Mouse (Mus musculus) forebrain, postnatal 0 days (tissue): Measurements from ENCODE around the gene Rufy3. TPM values are rescaled to one million over a fixed set of nuclear protein-coding genes. Genes with fewer than 3 reads are reported as not detected.
"Not testable (repeated sequence)": the region's sequence is repeated elsewhere in the genome, so short reads cannot be mapped to it uniquely, and the experiment has no call there.

Source experiments
- ATAC-seq: fragments of 200-750 bp; cut with Nextera tagmentation; 2 replicates; pipeline ENCODE4 v1.8.0; 2017; ENCODE audit warnings: mild to moderate bottlenecking, moderate library complexity
- DNase-seq: peaks from one replicate; pipeline ENCODE4 v3.0.0-alpha.2; 2015
- H3K27ac ChIP-seq: fragments of 300-500 bp; sonication (generic); 2 replicates; pipeline ENCODE4 v1.5.1; 2014; ENCODE audit warnings: low read depth, mild to moderate bottlenecking, antibody characterized with exemption, low read length, moderate library complexity, mixed read lengths
- H3K27me3 ChIP-seq: fragments of 300-500 bp; sonication (generic); 2 replicates; pipeline ENCODE4 v1.6.1; 2014; ENCODE audit warnings: mild to moderate bottlenecking, low read length, mixed read lengths; ENCODE audit not compliant: insufficient read depth
- H3K36me3 ChIP-seq: fragments of 300-500 bp; sonication (generic); 2 replicates; pipeline ENCODE4 v1.6.1; 2014; ENCODE audit warnings: mild to moderate bottlenecking, moderate library complexity; ENCODE audit not compliant: insufficient read depth
- H3K4me1 ChIP-seq: fragments of 300-500 bp; sonication (generic); 2 replicates; pipeline ENCODE4 v1.6.1; 2014; ENCODE audit warnings: antibody characterized with exemption; ENCODE audit not compliant: insufficient read depth
- H3K4me2 ChIP-seq: fragments of 300-500 bp; sonication (generic); 2 replicates; pipeline ENCODE4 v1.6.1; 2014; ENCODE audit warnings: low read depth, mild to moderate bottlenecking, moderate library complexity
- H3K4me3 ChIP-seq: fragments of 300-500 bp; sonication (generic); 2 replicates; pipeline ENCODE4 v1.5.1; 2014; ENCODE audit warnings: low read depth, low read length, mixed read lengths
- H3K9ac ChIP-seq: fragments of 300-500 bp; sonication (generic); 2 replicates; pipeline ENCODE4 v1.6.1; 2014; ENCODE audit warnings: mild to moderate bottlenecking
- H3K9me3 ChIP-seq: fragments of 300-500 bp; sonication (generic); 2 replicates; pipeline ENCODE4 v1.6.1; 2016; ENCODE audit warnings: low read length
- CTCF ChIP-seq: sonication (generic); IDR thresholded peaks from 2 replicates; pipeline ENCODE4 v1.5.1; 2016; ENCODE audit warnings: antibody characterized with exemption, control low read depth, low read depth
- WGBS: fragments of 180-500 bp; shearing (Covaris S2); extraction: QIAGEN DNeasy Blood & Tissue Kit; methylation state at CpG from one replicate; pipeline ENCODE4 v1.1.7; 2014; 5-methylcytosine and 5-hydroxymethylcytosine counted together
- polyA plus RNA-seq: library from polyadenylated mRNA; unstranded; fragments of >200 nt; fragmentation: Nextera tagmentation; extraction: Ambion mirVana; gene quantifications from 2 replicates; pipeline ENCODE4 v1.2.1, GENCODE M21; 2015
- total RNA-seq: library from RNA; depleted of rRNA; stranded (reverse); fragments of >200 nt; gene quantifications from 2 replicates; pipeline ENCODE4 v1.2.3, GENCODE M21; 2014; rRNA removed

The Rufy3 gene
- total RNA-seq: 291 and 319 TPM in 2 replicates
- 133 and 214 TPM in 2 replicates for polyA plus RNA-seq

GRCm38 (mm10) chr5:88564501-88565147 lies at the start of gene Rufy3:
Gene Rufy3, plus strand, starts transcription at chr5:88565040.
- Histone ChIP-seq H3K9me3 (no peaks in the 10 kb centered on the region), H3K36me3 (no peaks in the 10 kb centered on the region), H3K27me3 (no peaks in the 10 kb centered on the region), H3K9ac (peak within 1 kb of the TSS; percentile 72), H3K4me1 (peaks cover 6% of the 10 kb centered on the region; the same call in 1 of the 2 replicates), H3K27ac (peak within 1 kb of the TSS; percentile 86), H3K4me2 (peak within 1 kb of the TSS; percentile 68), H3K4me3 (peak within 1 kb of the TSS; percentile 84)
- WGBS: 3% methylated on average over 32 of the region's 71 CpGs
- peak; percentile 85 for ATAC-seq
- peak; percentile 62 for TF ChIP-seq CTCF
- peak; percentile 75 for DNase-seq

- Histone ChIP-seq H3K27me3 (no peaks in the 10 kb centered on the region), H3K4me3 (no peak overlapping the region), H3K9me3 (no peaks in the 10 kb centered on the region), H3K36me3 (no peaks in the 10 kb centered on the region), H3K4me1 (no peaks in the 10 kb centered on the region), H3K4me2 (no peak overlapping the region), H3K27ac (no peak overlapping the region), H3K9ac (no peak overlapping the region)
- WGBS: 2% methylated on average over 2 of the region's 2 CpGs
- ATAC-seq (peak; percentile 81), DNase-seq (peak; percentile 70)
- peak; percentile 81 for TF ChIP-seq CTCF
These were observed 45.6 kb upstream of the Rufy3 start for GRCm38 (mm10) chr5:88519232-88519631.

GRCm38 (mm10) chr5:88527657-88528056 lies 37.2 kb upstream of the Rufy3 start, which contains the start of gene Jchain:
Gene Jchain, minus strand, starts transcription at chr5:88527891.
- Histone ChIP-seq H3K4me2 (no peak within 1 kb of the TSS), H3K4me1 (no peaks in the 10 kb centered on the region), H3K27ac (no peak within 1 kb of the TSS), H3K4me3 (no peak within 1 kb of the TSS), H3K27me3 (no peaks in the 10 kb centered on the region), H3K9ac (no peak within 1 kb of the TSS), H3K9me3 (no peaks in the 10 kb centered on the region), H3K36me3 (no peaks in the 10 kb centered on the region)
- DNase-seq: no peak
- 94% methylated on average over 3 of the region's 3 CpGs for WGBS
- no peak for ATAC-seq
- TF ChIP-seq CTCF: no peak

GRCm38 (mm10) chr5:88530908-88531307 lies 33.9 kb upstream of the Rufy3 start:
- Histone ChIP-seq H3K9me3 (no peaks in the 10 kb centered on the region), H3K27me3 (no peaks in the 10 kb centered on the region), H3K27ac (no peak overlapping the region), H3K4me2 (no peak overlapping the region), H3K36me3 (no peaks in the 10 kb centered on the region), H3K4me3 (no peak overlapping the region), H3K9ac (no peak overlapping the region), H3K4me1 (no peaks in the 10 kb centered on the region)
- TF ChIP-seq CTCF: no peak
- no peak for DNase-seq
- no peak for ATAC-seq
- WGBS: 46% methylated on average over 1 of the region's 1 CpGs

- Histone ChIP-seq H3K4me3 (no peak overlapping the region), H3K36me3 (no peaks in the 10 kb centered on the region), H3K27ac (no peak overlapping the region), H3K4me1 (no peaks in the 10 kb centered on the region), H3K9ac (no peak overlapping the region), H3K27me3 (no peaks in the 10 kb centered on the region), H3K9me3 (no peaks in the 10 kb centered on the region), H3K4me2 (no peak overlapping the region)
- WGBS: 71% methylated on average over 3 of the region's 3 CpGs
- ATAC-seq: no peak
- no peak for DNase-seq
- no peak for TF ChIP-seq CTCF
These were observed 30.1 kb upstream of the Rufy3 start for GRCm38 (mm10) chr5:88534697-88535096.

- Histone ChIP-seq H3K4me1 (no peaks in the 10 kb centered on the region), H3K27me3 (no peaks in the 10 kb centered on the region), H3K9ac (no peak overlapping the region), H3K4me3 (no peak overlapping the region), H3K36me3 (no peaks in the 10 kb centered on the region), H3K9me3 (no peaks in the 10 kb centered on the region), H3K4me2 (no peak overlapping the region), H3K27ac (no peak overlapping the region)
- DNase-seq: no peak
- TF ChIP-seq CTCF: no peak
- ATAC-seq: no peak
These were observed 24.0 kb upstream of the Rufy3 start for GRCm38 (mm10) chr5:88540845-88541244.

- peak; percentile 77 for ATAC-seq
- Histone ChIP-seq H3K27ac (no peak overlapping the region), H3K36me3 (no peaks in the 10 kb centered on the region), H3K4me2 (no peak overlapping the region), H3K4me1 (no peaks in the 10 kb centered on the region), H3K9ac (no peak overlapping the region), H3K4me3 (no peak overlapping the region), H3K27me3 (no peaks in the 10 kb centered on the region), H3K9me3 (no peaks in the 10 kb centered on the region)
- peak; percentile 45 for DNase-seq
- 59% methylated on average over 5 of the region's 5 CpGs for WGBS
- peak; percentile 67 for TF ChIP-seq CTCF
These were observed 22.1 kb upstream of the Rufy3 start for GRCm38 (mm10) chr5:88542651-88543282.

- not testable (repeated sequence) for H3K9ac ChIP-seq, H3K27ac ChIP-seq
These were observed 20.4 kb upstream of the Rufy3 start for GRCm38 (mm10) chr5:88544411-88544810.

More at GRCm38 (mm10) chr5:88544411-88544810, 20.4 kb upstream of the Rufy3 start:
- not testable (repeated sequence) for H3K4me3 ChIP-seq, H3K4me1 ChIP-seq, H3K27me3 ChIP-seq, DNase-seq, ATAC-seq, H3K36me3 ChIP-seq, H3K4me2 ChIP-seq, H3K9me3 ChIP-seq
- WGBS: 89% methylated on average over 1 of the region's 1 CpGs
